Mouse (Mus musculus) liver, embryonic 12.5 days (tissue): ENCODE measurements around the gene Cebpzos. TPM values are rescaled to one million over a fixed set of nuclear protein-coding genes. Genes with fewer than 3 reads are reported as not detected.

Experiments
- ATAC-seq: fragments of 200-750 bp; cut with Nextera tagmentation; 2 replicates; pipeline ENCODE4 v1.8.0; 2017; ENCODE audit warnings: moderate number of reproducible peaks, mild to moderate bottlenecking, moderate library complexity
- H3K27ac ChIP-seq: fragments of 300-500 bp; sonication (generic); 2 replicates; pipeline ENCODE4 v1.5.1; 2016; ENCODE audit warnings: mild to moderate bottlenecking
- H3K27me3 ChIP-seq: fragments of 300-500 bp; sonication (generic); replicated peaks from 2 replicates; pipeline ENCODE4 v1.6.1; 2016; ENCODE audit warnings: mild to moderate bottlenecking, moderate library complexity
- H3K36me3 ChIP-seq: fragments of 300-500 bp; sonication (generic); 2 replicates; pipeline ENCODE4 v1.6.1; 2016; ENCODE audit warnings: mild to moderate bottlenecking, moderate library complexity
- H3K4me1 ChIP-seq: fragments of 300-500 bp; sonication (generic); 2 replicates; pipeline ENCODE4 v1.6.1; 2016
- H3K4me2 ChIP-seq: fragments of 300-500 bp; sonication (generic); 2 replicates; pipeline ENCODE4 v1.6.1; 2016; ENCODE audit warnings: mild to moderate bottlenecking, moderate library complexity
- H3K4me3 ChIP-seq: fragments of 300-500 bp; sonication (generic); 2 replicates; pipeline ENCODE4 v1.5.1; 2016; ENCODE audit warnings: mild to moderate bottlenecking, moderate library complexity
- H3K9ac ChIP-seq: fragments of 300-500 bp; sonication (generic); 2 replicates; pipeline ENCODE4 v1.6.1; 2016; ENCODE audit warnings: mild to moderate bottlenecking, moderate library complexity
- H3K9me3 ChIP-seq: fragments of 300-500 bp; sonication (generic); replicated peaks from 2 replicates; pipeline ENCODE4 v1.6.1; 2016; ENCODE audit warnings: mild to moderate bottlenecking, moderate library complexity
- WGBS: fragments of 180-500 bp; shearing (Covaris S2); methylation state at CpG from one replicate; pipeline ENCODE4 v1.1.7; 2016; ENCODE audit not compliant: insufficient replicate concordance; 5-methylcytosine and 5-hydroxymethylcytosine counted together
- polyA plus RNA-seq: library from polyadenylated mRNA; unstranded; fragments of >200 nt; fragmentation: Nextera tagmentation; extraction: Ambion mirVana; gene quantifications from 2 replicates; pipeline ENCODE4 v1.2.1, GENCODE M21; 2016

Gene Cebpzos
- 56.2 and 59.7 TPM in 2 replicates for polyA plus RNA-seq

- H3K27me3 ChIP-seq = no peaks in the 10 kb centered on the region
- WGBS = under 1% methylated on average over 37 of the region's 37 CpGs
- peak; percentile 95 for ATAC-seq
These were observed at the start of gene Cebpzos for GRCm38 (mm10) chr17:78916369-78916813. Cebpzos (plus strand) TSS chr17:78916500.

GRCm38 (mm10) chr17:78873886-78874285 is 42.4 kb upstream of the Cebpzos start:
- Histone ChIP-seq H3K4me3 (no peak overlapping the region), H3K4me2 (no peak overlapping the region), H3K27ac (no peak overlapping the region), H3K9me3 (no peaks in the 10 kb centered on the region), H3K27me3 (no peaks in the 10 kb centered on the region), H3K9ac (no peak overlapping the region), H3K36me3 (peaks cover 86% of the 10 kb centered on the region), H3K4me1 (no peaks in the 10 kb centered on the region)
- ATAC-seq = no peak
- WGBS = 82% methylated on average over 6 of the region's 6 CpGs

More at GRCm38 (mm10) chr17:78916369-78916813, at the start of gene Cebpzos:
- Histone ChIP-seq H3K4me1 (peaks cover 28% of the 10 kb centered on the region), H3K36me3 (peaks cover 30% of the 10 kb centered on the region), H3K4me2 (peak within 1 kb of the TSS; percentile 85), H3K9me3 (no peaks in the 10 kb centered on the region), H3K4me3 (peak within 1 kb of the TSS; percentile 78), H3K27ac (peak within 1 kb of the TSS; percentile 87), H3K9ac (peak within 1 kb of the TSS; percentile 80)

GRCm38 (mm10) chr17:78881878-78882304 is 34.4 kb upstream of the Cebpzos start:
- Histone ChIP-seq H3K36me3 (peaks cover 26% of the 10 kb centered on the region), H3K4me3 (peak overlapping the region; percentile 81), H3K27ac (peak overlapping the region; percentile 72), H3K27me3 (no peaks in the 10 kb centered on the region), H3K4me1 (peaks cover 20% of the 10 kb centered on the region), H3K9ac (peak overlapping the region; percentile 85), H3K9me3 (no peaks in the 10 kb centered on the region), H3K4me2 (peak overlapping the region; percentile 81)
- WGBS = 9% methylated on average over 5 of the region's 7 CpGs
- peak; percentile 57 for ATAC-seq

- no peaks in the 10 kb centered on the region for H3K27me3 ChIP-seq
- peak within 1 kb of the TSS; percentile 81 for H3K4me2 ChIP-seq
- peak within 1 kb of the TSS; percentile 81 for H3K4me3 ChIP-seq
- H3K4me1 ChIP-seq = peaks cover 20% of the 10 kb centered on the region
- 2% methylated on average over 28 of the region's 28 CpGs for WGBS
- H3K27ac ChIP-seq = peak within 1 kb of the TSS; percentile 72
- H3K9me3 ChIP-seq = no peaks in the 10 kb centered on the region
- ATAC-seq = peak; percentile 98
- H3K9ac ChIP-seq = peak within 1 kb of the TSS; percentile 85
- peaks cover 19% of the 10 kb centered on the region for H3K36me3 ChIP-seq
These were observed 33.7 kb upstream of the Cebpzos start, which contains the start of gene Eif2ak2 for GRCm38 (mm10) chr17:78882401-78883112. Eif2ak2 (minus strand) TSS chr17:78882573.

- H3K4me3 ChIP-seq = no peak overlapping the region
- no peaks in the 10 kb centered on the region for H3K27me3 ChIP-seq
- H3K36me3 ChIP-seq = peaks cover 12% of the 10 kb centered on the region
- H3K4me1 ChIP-seq = peaks cover 20% of the 10 kb centered on the region
- H3K27ac ChIP-seq = no peak overlapping the region
- no peak for ATAC-seq
- H3K4me2 ChIP-seq = peak overlapping the region; percentile 81; the same call in 1 of the 2 replicates
- 87% methylated on average over 4 of the region's 4 CpGs for WGBS
- no peaks in the 10 kb centered on the region for H3K9me3 ChIP-seq
- H3K9ac ChIP-seq = no peak overlapping the region
These were observed 33.0 kb upstream of the Cebpzos start for GRCm38 (mm10) chr17:78883291-78883690.

- H3K27ac ChIP-seq = no peak overlapping the region
- H3K36me3 ChIP-seq = no peaks in the 10 kb centered on the region
- H3K4me3 ChIP-seq = no peak overlapping the region
- no peaks in the 10 kb centered on the region; the same call in 1 of the 2 replicates for H3K27me3 ChIP-seq
- no peak overlapping the region for H3K9ac ChIP-seq
- no peak for ATAC-seq
- no peak overlapping the region for H3K4me2 ChIP-seq
- H3K9me3 ChIP-seq = no peaks in the 10 kb centered on the region
- WGBS = 66% methylated on average over 5 of the region's 5 CpGs
- H3K4me1 ChIP-seq = peaks cover 17% of the 10 kb centered on the region
These were observed 30.8 kb upstream of the Cebpzos start for GRCm38 (mm10) chr17:78885286-78886065.

- Histone ChIP-seq H3K4me1 (no peaks in the 10 kb centered on the region), H3K36me3 (no peaks in the 10 kb centered on the region), H3K4me2 (no peak overlapping the region), H3K27ac (no peak overlapping the region), H3K9me3 (no peaks in the 10 kb centered on the region), H3K4me3 (no peak overlapping the region), H3K27me3 (no peaks in the 10 kb centered on the region; the same call in 1 of the 2 replicates), H3K9ac (no peak overlapping the region)
- ATAC-seq = no peak
- WGBS = 68% methylated on average over 4 of the region's 4 CpGs
These were observed 27.7 kb upstream of the Cebpzos start for GRCm38 (mm10) chr17:78888554-78888953.

GRCm38 (mm10) chr17:78889184-78889583 is 27.1 kb upstream of the Cebpzos start:
- ATAC-seq = no peak
- WGBS = 41% methylated on average over 3 of the region's 3 CpGs

GRCm38 (mm10) chr17:78891020-78891419 is 25.3 kb upstream of the Cebpzos start:
- no peak overlapping the region for H3K4me3 ChIP-seq
- H3K4me2 ChIP-seq = no peak overlapping the region
- ATAC-seq = no peak
- 58% methylated on average over 9 of the region's 9 CpGs for WGBS
- H3K27me3 ChIP-seq = no peaks in the 10 kb centered on the region; the same call in 1 of the 2 replicates
- H3K9ac ChIP-seq = no peak overlapping the region
- no peaks in the 10 kb centered on the region for H3K36me3 ChIP-seq
- no peaks in the 10 kb centered on the region for H3K9me3 ChIP-seq
- H3K27ac ChIP-seq = no peak overlapping the region
- H3K4me1 ChIP-seq = no peaks in the 10 kb centered on the region

More at GRCm38 (mm10) chr17:78889184-78889583, 27.1 kb upstream of the Cebpzos start:
- H3K36me3 ChIP-seq = no peaks in the 10 kb centered on the region
- no peaks in the 10 kb centered on the region; the same call in 1 of the 2 replicates for H3K27me3 ChIP-seq
- H3K9me3 ChIP-seq = no peaks in the 10 kb centered on the region
- no peak overlapping the region for H3K27ac ChIP-seq
- no peak overlapping the region for H3K4me3 ChIP-seq
- no peak overlapping the region for H3K9ac ChIP-seq
- H3K4me2 ChIP-seq = no peak overlapping the region
- no peaks in the 10 kb centered on the region for H3K4me1 ChIP-seq

- no peak for ATAC-seq
- H3K4me3 ChIP-seq = no peak overlapping the region
- no peak overlapping the region for H3K27ac ChIP-seq
- no peak overlapping the region for H3K4me2 ChIP-seq
- H3K9ac ChIP-seq = no peak overlapping the region
- 73% methylated on average over 7 of the region's 7 CpGs for WGBS
- H3K4me1 ChIP-seq = no peaks in the 10 kb centered on the region
- no peaks in the 10 kb centered on the region for H3K36me3 ChIP-seq
- H3K27me3 ChIP-seq = no peaks in the 10 kb centered on the region
- no peaks in the 10 kb centered on the region for H3K9me3 ChIP-seq
These were observed 21.3 kb upstream of the Cebpzos start for GRCm38 (mm10) chr17:78894991-78895390.

GRCm38 (mm10) chr17:78895394-78895793 is 20.9 kb upstream of the Cebpzos start:
- Histone ChIP-seq H3K4me1 (no peaks in the 10 kb centered on the region), H3K9me3 (no peaks in the 10 kb centered on the region), H3K36me3 (no peaks in the 10 kb centered on the region), H3K9ac (no peak overlapping the region), H3K27me3 (no peaks in the 10 kb centered on the region), H3K4me2 (peak overlapping the region; percentile 22; the same call in 1 of the 2 replicates), H3K27ac (no peak overlapping the region), H3K4me3 (no peak overlapping the region)
- WGBS = 26% methylated on average over 8 of the region's 8 CpGs
- no peak for ATAC-seq

GRCm38 (mm10) chr17:78903158-78903557 is 13.1 kb upstream of the Cebpzos start:
- Histone ChIP-seq H3K4me2 (no peak overlapping the region), H3K9me3 (no peaks in the 10 kb centered on the region), H3K27me3 (no peaks in the 10 kb centered on the region), H3K4me3 (no peak overlapping the region), H3K9ac (no peak overlapping the region), H3K27ac (no peak overlapping the region), H3K36me3 (no peaks in the 10 kb centered on the region), H3K4me1 (0 out of 2 replicates have a peak, but pooled peaks cover 3% of the 10 kb centered on the region)
- WGBS = 57% methylated on average over 2 of the region's 2 CpGs
- ATAC-seq = no peak
